Mouse (Mus musculus) myocyte (in vitro differentiated cells): ENCODE measurements at regions not wholly inside any gene's neighbourhood (a gene's known extent, or its start where the extent isn't known, plus 50 kb on each side); places are given as distances from the start of the nearest gene placed in this dataset.

ENCODE experiments used
- CEBPB ChIP-seq: IDR thresholded peaks from 2 replicates; pipeline ENCODE4 v1.6.1; 2011; ENCODE audit warnings: mild to moderate bottlenecking, moderate library complexity; ENCODE audit not compliant: poor library complexity, insufficient read depth, severe bottlenecking
- E2F4 ChIP-seq: IDR thresholded peaks from one replicate; pipeline ENCODE4 v1.6.1; 2011; ENCODE audit warnings: mild to moderate bottlenecking, control low read depth, moderate library complexity; ENCODE audit not compliant: insufficient read depth
- MAX ChIP-seq: IDR thresholded peaks from one replicate; pipeline ENCODE4 v1.6.1; 2011; ENCODE audit warnings: low read depth, mild to moderate bottlenecking, control low read depth
- MYOD1 ChIP-seq, 3 experiments: IDR thresholded peaks; one replicate each; pipeline ENCODE4 v1.6.1; 2011; ENCODE audit warnings: control low read depth in 2 of 3, low read depth in 2 of 3, mild to moderate bottlenecking in 2 of 3, moderate library complexity in 1 of 3; ENCODE audit not compliant: insufficient read length in 2 of 3, control insufficient read depth in 1 of 3
- MYOG ChIP-seq, 3 experiments: IDR thresholded peaks; one replicate each; pipeline ENCODE4 v1.6.1; 2011; ENCODE audit warnings: control low read depth in 2 of 3, low read depth in 2 of 3, mild to moderate bottlenecking in 2 of 3; ENCODE audit not compliant: insufficient read length in 2 of 3, control insufficient read depth in 1 of 3, insufficient read depth in 1 of 3
- POLR2A ChIP-seq: IDR thresholded peaks from one replicate; pipeline ENCODE4 v1.6.1; 2011; ENCODE audit warnings: low read depth, mild to moderate bottlenecking, control low read depth, moderate library complexity; ENCODE audit not compliant: insufficient read length
- POLR2AphosphoS2 ChIP-seq: IDR thresholded peaks from one replicate; pipeline ENCODE4 v1.6.1; 2011; ENCODE audit warnings: low read depth, control low read depth; ENCODE audit not compliant: insufficient read length
- TCF3 ChIP-seq: IDR thresholded peaks from one replicate; pipeline ENCODE4 v1.6.1; 2011; ENCODE audit warnings: low read depth, control low read depth; ENCODE audit not compliant: insufficient read length
- USF1 ChIP-seq: IDR thresholded peaks from one replicate; pipeline ENCODE4 v1.6.1; 2011; ENCODE audit warnings: low read depth, mild to moderate bottlenecking, control low read depth, moderate library complexity

- TF ChIP-seq POLR2A (no peak), E2F4 (no peak), MAX (no peak), CEBPB (no peak), MYOD1 (IDR thresholded peaks at IDR 0.05; ENCODE audit: control insufficient read depth in 1 of 3, insufficient read length in 2 of 3, low read depth in 2 of 3) (no peak), MYOG (IDR thresholded peaks at IDR 0.05; ENCODE audit: control insufficient read depth in 1 of 3, insufficient read depth in 1 of 3, insufficient read length in 2 of 3, low read depth in 2 of 3) (no peak), POLR2AphosphoS2 (no peak), TCF3 (no peak), USF1 (no peak)
Measured at GRCm38 (mm10) chr10:99391725-99392124, 128.7 kb downstream of the Dusp6 start.
